Mouse (Mus musculus): ENCODE data around the gene Bax. TPM values are rescaled to one million over a fixed set of nuclear protein-coding genes. Genes with fewer than 3 reads are reported as not detected.

The Bax gene
- total RNA-seq, 2 experiments from 2014 or later, result 24.6 to 37.4 TPM

DNA sequence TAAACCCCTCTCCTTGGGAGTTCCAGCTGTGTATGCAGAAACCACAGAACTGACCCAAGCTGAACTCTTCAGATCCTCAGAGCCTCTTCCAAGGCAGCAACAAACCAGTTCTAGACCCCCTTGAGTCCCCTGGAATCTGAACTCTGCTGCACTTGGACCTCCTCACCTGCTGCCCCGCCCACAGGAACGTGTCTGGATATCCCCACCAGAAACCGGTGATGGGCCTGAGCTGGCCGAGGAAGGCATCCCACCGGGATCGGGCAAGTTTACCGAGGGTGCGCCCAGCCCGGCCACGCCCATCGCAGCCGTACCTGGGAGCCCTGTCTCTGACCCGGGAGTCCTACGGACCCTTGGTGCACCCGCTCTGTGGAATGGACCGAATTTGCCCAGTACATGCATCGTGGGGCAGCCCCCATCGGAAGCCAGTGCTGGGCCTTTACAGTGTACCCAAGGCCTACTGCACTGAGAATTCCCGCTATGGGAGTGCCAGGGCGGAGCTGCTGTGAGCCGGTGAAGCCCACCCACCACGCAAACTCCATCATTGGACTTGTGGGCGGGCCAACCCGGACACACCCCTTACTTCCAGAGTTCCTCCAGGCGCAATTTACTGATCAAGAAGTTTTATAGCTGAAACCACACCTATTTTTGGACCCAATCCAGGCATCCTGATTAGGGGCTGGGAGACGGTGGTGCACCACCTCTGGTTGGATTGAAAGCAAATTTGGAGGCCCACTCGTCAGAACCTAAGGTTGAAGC lies 46.7 kb downstream of the Bax start:
- no peak for ATAC-seq (ENCODE audit: poor library complexity, severe bottlenecking)

DNA sequence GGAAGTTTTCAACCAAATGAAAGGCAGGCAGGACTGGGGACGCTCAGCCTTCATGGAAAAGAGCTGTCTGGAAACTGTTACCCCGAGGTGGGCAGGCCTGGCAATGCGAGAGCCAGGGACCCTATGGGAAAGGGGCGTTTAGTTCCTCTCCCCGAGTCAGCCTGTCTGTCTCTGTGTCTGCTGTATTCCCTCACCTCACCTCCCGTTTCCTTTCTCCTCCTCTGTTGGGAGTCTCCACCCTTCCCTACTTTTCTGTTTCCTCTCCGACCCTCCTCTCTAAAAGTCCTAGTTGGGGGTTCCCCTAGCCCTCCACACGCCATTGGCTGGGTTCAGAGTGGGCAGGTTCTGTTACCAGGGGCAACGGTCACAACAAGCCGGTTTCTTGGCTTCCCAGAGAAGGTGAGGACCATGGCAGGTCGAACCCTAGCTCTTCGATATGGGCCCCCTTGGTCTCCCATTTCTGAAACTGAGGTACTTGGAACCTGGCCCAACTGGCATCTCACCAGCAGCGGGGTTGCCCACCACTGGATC lies 48.7 kb downstream of the Bax start:
- no peak for ATAC-seq (ENCODE audit: poor library complexity, severe bottlenecking)

DNA sequence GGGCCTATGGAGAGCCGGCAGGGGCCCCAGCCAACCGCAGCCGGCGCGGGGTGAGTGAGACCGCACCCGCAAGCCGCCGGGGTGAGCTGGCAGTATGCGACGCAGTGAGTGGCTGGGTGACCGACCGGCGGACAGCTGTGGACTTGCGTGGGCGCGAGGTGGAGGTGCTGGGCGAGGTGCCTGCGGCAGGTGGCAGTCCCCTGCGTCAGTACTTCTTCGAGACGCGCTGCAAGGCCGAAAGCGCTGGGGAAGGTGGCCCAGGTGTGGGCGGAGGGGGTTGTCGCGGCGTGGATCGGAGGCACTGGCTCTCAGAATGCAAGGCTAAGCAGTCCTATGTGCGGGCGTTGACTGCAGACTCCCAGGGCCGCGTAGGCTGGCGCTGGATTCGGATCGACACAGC lies 51.1 kb downstream of the Bax start:
- no peak for ATAC-seq (ENCODE audit: poor library complexity, severe bottlenecking)

DNA sequence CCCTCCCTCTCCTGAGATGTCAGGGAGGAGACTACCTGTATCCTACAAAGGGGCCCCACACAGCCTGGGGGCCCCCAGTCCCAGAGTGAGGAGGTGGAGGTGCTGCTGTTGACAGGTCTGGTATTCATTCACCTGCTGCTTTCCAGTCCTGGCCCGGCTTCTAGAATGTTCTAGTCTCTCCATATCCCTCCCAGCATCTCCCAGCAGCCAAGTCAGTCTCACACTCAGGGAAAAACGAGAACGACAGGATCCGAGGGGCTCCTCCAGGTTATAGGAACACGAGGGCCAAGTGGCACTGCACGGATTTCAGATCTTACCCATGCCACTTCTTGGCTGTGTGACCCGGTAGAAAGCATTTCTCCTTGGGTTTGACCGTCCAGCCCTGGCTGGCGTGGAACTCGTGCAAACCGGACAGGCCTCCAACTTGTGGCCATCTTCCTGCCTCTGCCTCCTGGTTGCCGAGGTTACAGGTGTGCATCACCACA lies 51.9 kb downstream of the Bax start:
- no peak for ATAC-seq (ENCODE audit: poor library complexity, severe bottlenecking)

DNA sequence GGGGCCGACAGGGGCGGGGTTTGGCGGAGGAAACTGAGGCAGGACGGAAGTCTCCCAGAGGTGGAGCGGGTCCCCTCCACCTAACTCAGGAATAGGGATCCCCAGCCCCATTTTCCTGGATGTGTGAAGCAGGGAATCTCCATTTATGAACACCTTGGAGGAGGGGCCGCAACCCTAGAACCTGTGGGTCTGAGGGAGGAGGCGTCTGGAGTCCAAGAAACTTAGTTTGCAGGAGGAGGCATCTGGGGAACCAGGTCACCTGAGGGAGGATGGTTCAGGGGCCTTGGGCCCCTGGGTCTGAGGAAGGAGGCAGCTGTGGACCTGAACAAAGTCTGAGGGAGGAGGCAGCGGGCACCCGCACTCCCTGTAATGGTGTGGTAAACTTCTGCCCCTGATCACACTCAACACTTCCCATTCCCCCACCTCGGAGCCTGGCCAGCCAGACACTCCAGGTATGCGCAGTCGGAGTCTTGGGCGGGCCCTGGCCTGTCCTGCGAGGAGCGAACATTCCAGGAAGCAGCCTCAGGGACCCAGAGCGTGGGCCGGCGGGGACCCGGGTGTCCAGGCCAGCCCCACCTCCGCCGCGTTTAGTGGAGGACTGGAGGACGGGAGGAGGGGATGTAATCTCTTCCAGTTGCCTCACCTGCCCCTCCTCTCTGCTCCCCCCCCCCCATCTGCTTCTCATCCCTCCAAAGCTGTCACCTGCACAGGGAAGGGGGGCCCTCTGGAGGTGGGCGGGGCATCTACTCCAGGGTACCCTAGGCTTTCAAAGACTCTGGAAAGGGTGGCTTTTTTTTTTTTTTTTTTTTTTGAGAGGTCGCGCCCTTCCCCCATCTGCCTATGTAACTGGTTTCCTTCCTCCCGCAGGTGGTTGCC lies 52.6 kb downstream of the Bax start:
- ATAC-seq (ENCODE audit: poor library complexity, severe bottlenecking), result peak; percentile 31

DNA sequence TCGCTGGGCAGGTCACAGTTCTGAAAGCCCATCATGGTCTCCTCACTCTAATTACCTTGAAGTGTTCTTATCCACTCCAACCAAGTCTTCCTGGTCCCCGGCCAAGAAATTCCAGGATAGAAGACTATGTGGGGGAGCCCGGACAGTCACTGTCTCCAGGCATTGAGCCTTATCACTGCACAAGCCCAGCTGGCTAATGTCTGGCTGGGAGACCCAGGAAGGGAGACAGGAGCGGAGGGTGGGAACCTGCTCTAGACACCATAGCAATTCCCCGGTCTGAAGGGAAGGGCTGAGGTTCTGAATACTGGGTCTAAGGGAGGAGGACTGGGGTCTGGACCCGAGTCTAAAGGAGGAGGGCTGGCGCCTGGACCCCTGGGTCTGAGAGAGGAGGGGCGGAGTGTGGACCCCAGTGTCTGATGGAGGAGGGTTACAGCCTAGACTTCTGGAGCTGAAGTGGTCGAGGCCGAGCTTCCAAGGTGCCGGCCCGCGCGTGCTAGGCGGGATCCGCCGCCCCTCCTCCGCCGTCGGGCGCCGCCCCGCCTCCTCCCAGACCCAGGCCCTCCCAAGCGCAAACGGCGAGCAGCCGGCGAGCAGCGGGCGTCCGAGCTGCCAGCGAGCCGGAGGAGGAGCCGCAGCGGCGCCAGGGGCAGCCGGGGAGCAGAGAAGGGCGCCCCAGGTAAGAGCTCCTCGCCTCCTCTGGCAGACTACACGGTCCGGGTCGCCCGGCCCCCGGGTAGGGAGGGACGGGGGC lies 53.4 kb downstream of the Bax start, which contains the start of gene Ntf5:
Gene Ntf5, plus strand, starts transcription at position 583 of the 751 bp plus-strand sequence.
- ATAC-seq (ENCODE audit: poor library complexity, severe bottlenecking), result no peak

DNA sequence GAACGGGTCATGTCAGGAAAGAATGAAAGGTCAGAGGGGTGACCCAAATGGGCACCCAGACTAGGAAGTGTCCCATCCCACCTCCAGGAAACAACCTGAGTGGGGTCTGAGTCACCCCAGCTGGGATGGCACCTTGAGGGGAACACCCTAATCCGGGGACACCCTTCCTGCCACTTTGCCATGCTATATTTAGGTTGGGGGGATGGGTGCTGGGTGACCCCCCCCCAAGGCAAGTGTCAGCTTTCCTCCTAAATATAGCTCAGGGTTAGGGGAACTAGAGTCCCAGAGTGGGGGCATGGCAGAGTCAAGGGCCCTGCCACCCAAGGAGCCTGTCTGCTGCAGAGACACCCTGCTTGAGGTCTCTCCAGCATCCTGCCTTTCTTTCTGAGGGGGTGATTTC lies 54.3 kb downstream of the Bax start:
- ATAC-seq (ENCODE audit: poor library complexity, severe bottlenecking), result no peak

Other genes starting within 250 kb of the Bax start
Only the 30 nearest of the 33 such genes appear.
- 105 and 111 TPM in 2 replicates for gene Cd37, start 227.8 kb downstream of the Bax start, total RNA-seq (2015)
- 67.9 and 74.9 TPM in 2 replicates for gene Cd37, start 227.8 kb downstream of the Bax start, total RNA-seq (2017)
- gene Slc6a16, start 225.8 kb downstream of the Bax start, total RNA-seq (2015), result not detected in 2 replicates
- not detected in 2 replicates for gene Slc6a16, start 225.8 kb downstream of the Bax start, total RNA-seq (2017)
- 0.27 and 0.78 TPM in 2 replicates for gene Slc6a21, start 189.4 kb downstream of the Bax start, total RNA-seq (2015)
- gene Slc6a21, start 189.4 kb downstream of the Bax start, total RNA-seq (2017), result not detected in 2 replicates
- 3.2 and 4.7 TPM in 2 replicates for gene Trpm4, start 133.1 kb downstream of the Bax start, total RNA-seq (2015)
- gene Trpm4, start 133.1 kb downstream of the Bax start, total RNA-seq (2017), result 4.8 and 5.4 TPM in 2 replicates
- gene Hrc, start 131.6 kb downstream of the Bax start, total RNA-seq (2015), result not detected in 2 replicates
- 0.07 TPM in 1 of 2 replicates, not detected in the other for gene Hrc, start 131.6 kb downstream of the Bax start, total RNA-seq (2017)
- 0.50 TPM in 1 of 2 replicates, not detected in the other for gene Ppfia3, start 99.9 kb downstream of the Bax start, total RNA-seq (2015)
- not detected in 2 replicates for gene Ppfia3, start 99.9 kb downstream of the Bax start, total RNA-seq (2017)
- 0.71 TPM in 1 of 2 replicates, not detected in the other for gene Lin7b, start 96.3 kb downstream of the Bax start, total RNA-seq (2015)
- not detected in 2 replicates for gene Lin7b, start 96.3 kb downstream of the Bax start, total RNA-seq (2017)
- 69.6 and 94.3 TPM in 2 replicates for gene Snrnp70, start 71.2 kb downstream of the Bax start, total RNA-seq (2015)
- 261 and 320 TPM in 2 replicates for gene Snrnp70, start 71.2 kb downstream of the Bax start, total RNA-seq (2017)
- gene Kcna7, start 61.2 kb downstream of the Bax start, total RNA-seq (2015), result not detected in 2 replicates
- gene Kcna7, start 61.2 kb downstream of the Bax start, total RNA-seq (2017), result not detected in 2 replicates
- gene Ntf5, start 53.2 kb downstream of the Bax start, total RNA-seq (2015), result not detected in 2 replicates
- gene Ntf5, start 53.2 kb downstream of the Bax start, total RNA-seq (2017), result not detected in 2 replicates
- gene Lhb, start 46.1 kb downstream of the Bax start, total RNA-seq (2015), result not detected in 2 replicates
- gene Lhb, start 46.1 kb downstream of the Bax start, total RNA-seq (2017), result not detected in 2 replicates
- gene Gys1, start 32.1 kb downstream of the Bax start, total RNA-seq (2015), result 9.8 and 10.6 TPM in 2 replicates
- gene Gys1, start 32.1 kb downstream of the Bax start, total RNA-seq (2017), result 7.2 and 8.8 TPM in 2 replicates
- gene Ruvbl2, start 28.8 kb downstream of the Bax start, total RNA-seq (2015), result 48.6 and 51.6 TPM in 2 replicates
- 52.9 and 60.2 TPM in 2 replicates for gene Ruvbl2, start 28.8 kb downstream of the Bax start, total RNA-seq (2017)
- gene Ftl1, start 7.0 kb downstream of the Bax start, total RNA-seq (2015), result 2,869 and 3,213 TPM in 2 replicates
- gene Ftl1, start 7.0 kb downstream of the Bax start, total RNA-seq (2017), result 1,589 and 1,786 TPM in 2 replicates
- not detected in 2 replicates for gene Tulp2, start 15.0 kb upstream of the Bax start, total RNA-seq (2015)
- not detected in 2 replicates for gene Tulp2, start 15.0 kb upstream of the Bax start, total RNA-seq (2017)
- not detected in 2 replicates for gene Gm45808, start 19.9 kb upstream of the Bax start, total RNA-seq (2015)
- 0.61 TPM in 1 of 2 replicates, not detected in the other for gene Gm45808, start 19.9 kb upstream of the Bax start, total RNA-seq (2017)
- gene Dhdh, start 21.9 kb upstream of the Bax start, total RNA-seq (2015), result 15.5 and 18.3 TPM in 2 replicates
- gene Dhdh, start 21.9 kb upstream of the Bax start, total RNA-seq (2017), result 14.2 and 16.0 TPM in 2 replicates
- 54.9 and 59.1 TPM in 2 replicates for gene Nucb1, start 43.5 kb upstream of the Bax start, total RNA-seq (2015)
- 178 and 199 TPM in 2 replicates for gene Nucb1, start 43.5 kb upstream of the Bax start, total RNA-seq (2017)
- gene Ppp1r15a, start 59.4 kb upstream of the Bax start, total RNA-seq (2015), result 29.2 and 39.1 TPM in 2 replicates
- 50.0 and 64.7 TPM in 2 replicates for gene Ppp1r15a, start 59.4 kb upstream of the Bax start, total RNA-seq (2017)
- not detected in 2 replicates for gene Plekha4, start 59.4 kb upstream of the Bax start, total RNA-seq (2015)
- gene Plekha4, start 59.4 kb upstream of the Bax start, total RNA-seq (2017), result 0.24 TPM in 1 of 2 replicates, not detected in the other
- gene Hsd17b14, start 88.0 kb upstream of the Bax start, total RNA-seq (2015), result 0.25 TPM in 1 of 2 replicates, not detected in the other
- not detected in 2 replicates for gene Hsd17b14, start 88.0 kb upstream of the Bax start, total RNA-seq (2017)
- 24.6 and 26.6 TPM in 2 replicates for gene Bcat2, start 103.3 kb upstream of the Bax start, total RNA-seq (2015)
- gene Bcat2, start 103.3 kb upstream of the Bax start, total RNA-seq (2017), result 16.7 and 24.1 TPM in 2 replicates
- gene Fgf21, start 148.6 kb upstream of the Bax start, total RNA-seq (2015), result not detected in 2 replicates
- gene Fgf21, start 148.6 kb upstream of the Bax start, total RNA-seq (2017), result not detected in 2 replicates
- not detected in 2 replicates for gene Fut1, start 150.4 kb upstream of the Bax start, total RNA-seq (2015)
- gene Fut1, start 150.4 kb upstream of the Bax start, total RNA-seq (2017), result not detected in 2 replicates
- not detected in 2 replicates for gene Izumo1, start 154.9 kb upstream of the Bax start, total RNA-seq (2015)
- 0.22 TPM in 1 of 2 replicates, not detected in the other for gene Izumo1, start 154.9 kb upstream of the Bax start, total RNA-seq (2017)
- 0.20 TPM in 1 of 2 replicates, not detected in the other for gene Rasip1, start 160.6 kb upstream of the Bax start, total RNA-seq (2015)
- gene Rasip1, start 160.6 kb upstream of the Bax start, total RNA-seq (2017), result 0.29 TPM in 1 of 2 replicates, not detected in the other
- not detected in 2 replicates for gene Mamstr, start 173.1 kb upstream of the Bax start, total RNA-seq (2015)
- gene Mamstr, start 173.1 kb upstream of the Bax start, total RNA-seq (2017), result 0.53 TPM in 1 of 2 replicates, not detected in the other
- gene Fut2, start 199.5 kb upstream of the Bax start, total RNA-seq (2015), result not detected in 2 replicates
- not detected in 2 replicates for gene Fut2, start 199.5 kb upstream of the Bax start, total RNA-seq (2017)
- gene Ntn5, start 217.1 kb upstream of the Bax start, total RNA-seq (2015), result not detected in 2 replicates
- gene Ntn5, start 217.1 kb upstream of the Bax start, total RNA-seq (2017), result not detected in 2 replicates
- gene Sec1, start 227.5 kb upstream of the Bax start, total RNA-seq (2015), result not detected in 2 replicates
- not detected in 2 replicates for gene Sec1, start 227.5 kb upstream of the Bax start, total RNA-seq (2017)